Mouse (Mus musculus): ENCODE results near the gene Aph1a.
"Not testable (repeated sequence)": the region's sequence is repeated elsewhere in the genome, so short reads cannot be mapped to it uniquely, and the experiment has no call there.

The Aph1a gene

DNA sequence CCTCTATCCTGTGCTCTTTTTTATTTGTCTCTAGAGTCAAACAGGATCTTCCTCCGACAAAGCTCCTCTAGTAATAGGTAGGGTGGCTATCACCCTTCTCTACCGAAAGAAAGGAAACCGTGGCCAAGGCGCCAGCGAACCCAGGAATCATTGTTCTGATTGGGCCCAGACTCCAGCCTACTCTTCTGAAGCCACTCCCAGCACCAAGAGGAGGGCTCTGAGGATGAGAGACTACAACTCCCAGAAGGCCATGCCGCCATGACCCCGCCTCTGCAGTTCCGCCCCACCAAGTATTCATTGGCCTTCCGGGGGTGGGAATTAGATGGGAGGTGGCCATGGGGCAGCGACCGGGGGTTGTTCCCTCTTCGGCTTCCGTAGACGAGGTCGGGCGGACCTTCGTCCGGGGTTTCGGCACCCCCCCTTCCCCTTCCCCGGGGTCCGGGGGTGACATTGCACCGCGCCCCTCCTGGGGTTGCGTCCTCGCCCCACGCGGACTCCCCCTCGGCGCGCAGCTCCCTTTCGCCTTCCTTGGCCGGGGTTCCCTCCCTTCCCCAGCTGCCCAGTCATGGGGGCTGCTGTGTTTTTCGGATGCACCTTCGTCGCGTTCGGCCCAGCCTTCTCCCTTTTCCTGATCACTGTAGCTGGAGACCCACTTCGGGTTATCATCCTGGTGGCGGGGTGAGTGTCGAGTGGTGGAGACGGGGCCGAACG is at the start of gene Aph1a:
Aph1a (plus strand) TSS at position 364 of the 711 bp plus-strand sequence.
- peak; percentile 86 for DNase-seq (ENCODE audit: low spot score)

DNA sequence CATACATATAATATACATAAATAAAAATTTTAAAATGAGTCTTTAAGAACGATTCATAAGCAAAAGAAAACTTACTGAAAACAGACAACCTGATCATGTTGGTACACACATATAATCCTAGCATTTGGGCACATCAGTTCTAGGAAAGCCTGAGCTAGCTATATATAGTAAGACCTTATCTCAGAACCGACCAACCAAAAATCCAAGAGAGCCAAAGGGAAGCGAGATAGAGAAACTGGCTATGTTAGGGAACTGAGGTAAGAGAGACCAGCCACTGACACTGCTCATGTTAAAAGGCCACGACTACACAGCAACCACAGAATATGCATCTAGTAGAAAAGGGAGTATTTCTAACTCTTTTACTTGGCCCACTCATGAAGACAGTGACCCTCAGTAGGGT is 43.2 kb upstream of the Aph1a start:
- no peak for DNase-seq (ENCODE audit: low spot score)

DNA sequence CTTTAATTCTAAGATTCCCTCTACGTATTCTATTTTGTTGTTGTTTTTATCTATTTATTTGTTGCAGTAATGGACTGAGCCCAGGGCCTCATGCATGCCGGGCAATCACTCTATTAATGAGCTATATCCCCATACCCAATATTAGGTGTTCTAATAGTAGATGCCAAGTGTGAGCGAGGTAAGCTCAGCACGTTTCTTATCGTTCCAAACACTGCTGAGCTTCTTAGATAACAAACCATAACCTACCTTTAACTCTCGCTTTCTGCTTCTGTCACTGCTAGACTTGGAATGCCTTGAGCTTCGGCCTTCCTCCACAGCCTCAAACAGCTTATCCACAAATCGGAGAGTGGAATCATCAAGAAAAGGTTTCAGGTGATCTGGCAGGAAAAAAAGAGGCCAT is 42.5 kb upstream of the Aph1a start:
- DNase-seq (ENCODE audit: low spot score) = no peak

DNA sequence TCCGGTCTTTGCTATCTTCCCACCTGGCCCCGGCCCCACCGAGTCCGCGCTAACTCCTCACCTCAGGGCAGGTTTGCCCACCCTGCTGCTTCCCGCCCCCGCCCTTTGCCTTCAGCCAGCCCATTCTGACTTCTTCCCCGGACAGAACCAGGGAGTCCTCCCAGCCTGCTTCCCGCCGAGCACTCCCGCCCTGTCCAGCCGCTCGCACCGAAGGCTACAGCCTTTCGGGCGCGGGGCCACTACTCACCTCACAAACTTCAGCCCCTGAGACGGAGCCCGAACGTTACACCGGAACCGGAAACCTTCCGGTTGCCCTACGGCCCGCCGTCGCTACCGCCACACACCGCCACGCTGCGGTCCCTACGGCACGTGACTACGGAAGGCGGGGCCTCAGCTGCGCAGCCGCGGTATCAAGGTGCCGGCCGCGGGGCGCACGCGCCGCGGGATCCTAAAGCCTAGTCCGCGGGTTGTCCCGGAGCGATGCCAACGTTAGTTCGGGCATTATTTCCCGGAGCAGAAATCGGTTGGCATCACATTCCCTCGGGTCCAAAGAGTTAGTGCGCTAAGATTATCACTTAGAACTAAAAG is 38.2 kb upstream of the Aph1a start, which contains the start of gene Prpf3:
Prpf3 (minus strand) TSS at position 384 of the 588 bp plus-strand sequence.
- peak; percentile 78 for DNase-seq (ENCODE audit: low spot score)

DNA sequence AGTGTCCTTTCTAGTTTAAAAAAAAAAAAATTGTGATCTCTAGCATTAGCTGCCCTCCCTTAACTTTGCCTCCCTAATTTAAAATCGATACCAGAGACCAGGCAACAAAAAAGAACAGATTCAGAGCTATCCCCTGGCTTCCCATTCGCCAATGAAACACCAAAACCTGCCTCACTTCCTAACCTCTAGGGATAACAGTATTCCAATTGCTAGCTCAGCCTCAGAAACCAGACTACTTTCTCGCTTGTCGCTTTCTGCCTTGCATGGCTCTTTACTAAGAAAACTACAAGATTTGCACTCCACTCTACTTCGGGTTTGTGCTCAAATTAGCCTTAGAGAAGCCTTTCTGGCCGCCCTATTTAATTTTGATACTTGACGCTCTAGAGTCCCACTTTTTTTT is 37.7 kb upstream of the Aph1a start:
- no peak for DNase-seq (ENCODE audit: low spot score)

DNA sequence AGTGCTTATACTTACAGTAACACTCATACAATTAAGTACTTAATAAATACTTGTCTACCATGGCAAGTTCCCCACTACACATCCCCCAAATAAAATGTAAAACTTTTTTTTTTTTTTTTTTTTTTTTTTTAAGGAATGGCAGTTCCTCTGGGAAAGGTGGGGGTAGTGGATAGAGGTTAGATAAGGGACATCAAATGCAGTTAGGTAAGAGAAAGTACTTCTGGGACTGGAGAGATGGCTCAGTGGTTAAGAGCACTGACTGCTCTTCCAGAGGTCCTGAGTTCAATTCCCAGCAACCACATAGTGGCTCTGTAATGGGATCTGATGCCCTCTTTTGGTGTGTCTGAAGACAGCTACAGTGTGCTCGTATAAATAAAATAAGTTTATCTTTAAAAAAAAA is 36.7 kb upstream of the Aph1a start:
- DNase-seq (ENCODE audit: low spot score) = not testable (repeated sequence)

DNA sequence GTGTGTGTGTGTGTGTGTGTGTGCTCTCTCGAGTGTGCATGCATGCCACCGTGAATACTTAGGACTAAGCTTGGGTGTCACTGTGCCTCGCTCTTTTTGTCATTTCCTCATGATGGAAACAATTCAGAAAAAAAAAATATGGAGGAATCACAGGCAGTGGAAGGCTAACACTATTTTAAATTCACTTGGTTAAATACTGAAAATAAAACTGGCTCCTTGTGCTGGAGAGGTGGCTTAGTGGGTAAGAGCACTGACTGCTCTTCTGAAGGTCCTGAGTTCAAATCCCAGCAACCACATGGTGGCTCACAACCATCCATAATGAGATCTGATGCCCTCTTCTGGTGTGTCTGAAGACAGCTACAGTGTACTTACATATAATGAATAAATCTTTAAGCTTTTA is 35.5 kb upstream of the Aph1a start:
- DNase-seq (ENCODE audit: low spot score) = not testable (repeated sequence)

DNA sequence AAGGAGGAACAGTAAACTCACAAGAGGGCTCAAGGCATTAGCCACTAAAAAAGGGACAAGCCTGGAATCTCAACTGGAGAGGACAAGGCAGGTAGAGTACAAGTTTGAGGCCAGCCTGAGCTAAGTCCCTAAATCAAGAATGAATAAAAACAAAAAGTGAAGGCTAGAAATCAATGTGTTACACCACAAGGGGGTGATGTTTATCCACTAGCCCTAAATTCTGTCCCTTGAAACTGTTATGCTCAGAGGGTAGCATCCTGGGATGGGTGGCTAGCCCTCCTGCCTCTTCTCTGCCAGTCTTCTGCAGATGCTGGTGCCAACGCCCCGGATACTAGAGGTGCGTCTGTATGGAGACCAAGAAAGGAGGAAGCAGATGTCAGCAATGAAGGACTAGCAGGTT is 33.4 kb upstream of the Aph1a start:
- no peak for DNase-seq (ENCODE audit: low spot score)

DNA sequence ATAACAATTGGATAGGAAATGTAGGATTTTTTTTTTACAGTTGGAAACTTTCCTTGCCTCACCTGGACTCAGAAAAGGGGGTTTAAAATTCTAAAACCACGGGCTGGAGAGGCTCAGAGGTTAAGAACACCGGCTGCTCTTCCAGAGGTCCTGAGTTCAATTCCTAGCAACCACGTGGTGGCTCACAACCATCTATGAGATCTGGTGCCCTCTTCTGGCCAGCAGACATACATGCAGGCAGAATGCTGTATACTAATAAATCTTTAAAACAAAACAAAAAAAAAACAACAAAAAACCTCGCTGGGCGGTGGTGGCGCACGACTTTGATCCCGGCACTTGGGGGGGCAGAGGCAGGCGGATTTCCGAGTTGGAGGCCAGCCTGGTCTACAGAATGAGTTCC is 32.6 kb upstream of the Aph1a start:
- no peak for DNase-seq (ENCODE audit: low spot score)

DNA sequence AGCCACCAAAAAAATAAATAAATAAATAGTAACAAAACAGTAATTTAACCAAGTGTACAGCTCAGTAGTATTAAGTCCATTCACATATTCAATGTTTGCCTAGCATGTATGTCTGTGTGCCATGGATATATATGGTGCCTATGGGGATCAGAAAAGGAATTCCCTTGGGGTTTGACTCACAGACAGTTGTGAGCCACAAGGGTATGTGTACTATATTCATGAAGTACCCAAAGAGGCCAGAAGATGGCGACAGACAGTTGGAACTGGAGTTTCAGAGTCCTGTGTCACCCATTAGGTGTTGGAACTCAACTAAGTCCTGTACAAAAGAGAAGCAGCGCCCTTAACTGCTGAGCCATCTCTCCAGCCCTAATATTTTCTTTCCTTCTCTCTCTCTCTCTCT is 32.0 kb upstream of the Aph1a start:
- DNase-seq (ENCODE audit: low spot score) = no peak

DNA sequence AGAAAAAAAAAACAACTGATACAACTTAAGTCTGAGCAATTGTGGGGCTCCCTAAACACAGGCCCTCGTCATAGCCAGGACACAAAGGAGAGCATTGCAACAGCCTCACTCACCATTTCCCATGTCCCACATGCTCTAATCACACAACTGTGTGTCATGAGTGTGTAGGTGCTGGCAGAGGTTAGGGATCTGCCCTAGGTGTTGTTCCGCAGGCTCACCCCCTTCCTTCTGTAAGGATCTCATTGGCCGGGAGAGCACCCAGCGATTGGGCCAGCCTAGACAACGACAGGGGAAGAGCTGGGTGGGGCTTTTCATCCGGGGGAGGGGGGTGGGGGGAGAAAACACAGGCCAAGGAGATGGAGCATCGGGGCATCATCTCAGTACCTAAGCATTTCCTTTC is 30.2 kb upstream of the Aph1a start:
- DNase-seq (ENCODE audit: low spot score) = no peak

DNA sequence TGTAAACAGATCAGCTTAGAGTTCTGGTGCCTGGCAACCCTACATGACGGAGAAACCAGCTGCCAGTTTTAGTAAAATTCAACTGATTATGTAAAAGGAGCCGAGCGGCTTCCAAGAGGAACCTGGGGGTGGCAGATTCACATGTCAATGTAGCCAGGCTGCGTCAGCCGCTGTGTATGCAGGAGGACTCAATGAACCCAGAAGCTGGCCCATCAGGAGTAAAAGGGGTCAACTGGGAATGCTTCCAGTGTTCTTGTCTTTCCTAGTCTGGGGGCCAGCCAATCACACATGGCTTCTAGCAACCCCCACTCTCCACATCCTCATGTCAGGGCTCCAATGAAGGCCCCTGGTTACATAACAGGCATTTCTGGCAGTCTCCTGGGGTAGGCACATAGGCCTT is 28.7 kb upstream of the Aph1a start:
- DNase-seq (ENCODE audit: low spot score) = no peak

DNA sequence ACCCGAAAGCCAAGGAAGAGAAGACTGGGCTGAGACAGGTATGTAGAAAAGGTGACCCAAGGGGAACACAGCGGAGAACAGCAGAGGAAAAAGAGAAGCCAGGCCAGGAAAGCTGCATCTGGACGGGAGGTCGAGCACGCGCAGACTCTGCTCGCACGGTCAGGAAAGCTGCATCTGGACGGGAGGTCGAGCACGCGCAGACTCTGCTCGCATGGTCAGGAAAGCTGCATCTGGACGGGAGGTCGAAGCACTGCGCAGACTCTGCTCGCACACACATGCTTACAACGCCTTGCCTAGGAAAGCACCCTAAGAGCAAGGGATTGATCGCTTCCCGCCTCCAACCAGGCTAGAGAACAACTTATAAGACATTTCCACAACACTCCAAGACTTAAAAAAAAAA is 28.2 kb upstream of the Aph1a start:
- no peak for DNase-seq (ENCODE audit: low spot score)

DNA sequence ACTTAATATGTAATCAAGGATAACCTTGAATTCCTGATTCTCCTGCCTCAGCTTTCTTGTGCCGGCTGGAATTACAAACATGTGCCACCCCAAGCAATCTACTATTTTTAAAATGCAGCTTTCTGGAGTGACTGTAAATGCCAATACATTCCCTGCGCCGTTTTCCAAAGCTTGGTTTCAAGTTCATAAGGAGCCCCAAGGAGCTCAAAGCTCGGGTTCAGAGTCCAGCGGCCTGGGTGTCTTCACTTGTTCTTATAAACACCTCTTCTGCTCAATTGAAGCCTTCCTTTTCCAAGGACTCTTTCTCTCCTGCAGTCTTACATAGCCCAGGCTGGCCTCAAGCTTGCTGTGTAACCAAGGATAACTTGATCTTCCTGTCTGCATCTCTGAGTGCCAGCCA is 27.7 kb upstream of the Aph1a start:
- DNase-seq (ENCODE audit: low spot score) = no peak

DNA sequence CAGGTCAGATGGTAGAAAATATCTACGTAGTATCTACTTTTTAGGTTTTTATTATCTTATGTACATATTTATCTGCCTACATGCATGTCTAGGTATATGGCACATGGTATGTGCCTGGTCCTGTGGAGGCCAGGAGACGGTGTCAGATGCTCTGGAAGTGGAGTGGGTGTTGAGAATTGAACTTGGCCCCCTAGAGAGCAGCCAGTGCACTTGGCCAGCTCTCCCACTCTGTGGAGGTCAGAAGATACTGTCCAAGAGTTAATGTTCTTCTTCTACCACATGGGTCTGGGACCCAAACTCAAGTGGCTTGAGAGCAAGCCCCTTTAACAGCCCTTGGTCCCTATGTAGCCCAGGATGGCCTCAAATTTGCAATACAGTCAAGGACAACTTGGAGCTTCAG is 26.4 kb upstream of the Aph1a start:
- DNase-seq (ENCODE audit: low spot score) = no peak

DNA sequence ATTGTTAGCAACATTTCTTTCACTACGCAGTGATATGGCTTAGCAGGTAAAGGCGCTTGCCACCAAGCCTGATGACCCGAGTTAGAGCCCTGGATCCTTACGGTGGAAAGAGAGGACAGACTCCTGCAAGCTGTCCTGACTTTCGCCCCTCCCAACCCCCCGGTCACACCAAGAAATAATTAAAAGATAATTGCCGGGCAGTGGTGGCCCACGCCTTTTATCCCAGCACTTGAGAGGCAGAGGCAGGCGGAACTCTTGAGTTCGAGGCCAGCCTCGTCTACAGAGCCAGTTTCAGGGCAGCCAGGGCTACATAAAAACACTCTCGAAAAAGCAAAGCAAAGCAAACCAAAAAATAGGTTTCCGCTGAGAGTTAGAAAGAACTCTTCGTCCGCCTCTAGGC is 22.8 kb upstream of the Aph1a start:
- DNase-seq (ENCODE audit: low spot score) = no peak

DNA sequence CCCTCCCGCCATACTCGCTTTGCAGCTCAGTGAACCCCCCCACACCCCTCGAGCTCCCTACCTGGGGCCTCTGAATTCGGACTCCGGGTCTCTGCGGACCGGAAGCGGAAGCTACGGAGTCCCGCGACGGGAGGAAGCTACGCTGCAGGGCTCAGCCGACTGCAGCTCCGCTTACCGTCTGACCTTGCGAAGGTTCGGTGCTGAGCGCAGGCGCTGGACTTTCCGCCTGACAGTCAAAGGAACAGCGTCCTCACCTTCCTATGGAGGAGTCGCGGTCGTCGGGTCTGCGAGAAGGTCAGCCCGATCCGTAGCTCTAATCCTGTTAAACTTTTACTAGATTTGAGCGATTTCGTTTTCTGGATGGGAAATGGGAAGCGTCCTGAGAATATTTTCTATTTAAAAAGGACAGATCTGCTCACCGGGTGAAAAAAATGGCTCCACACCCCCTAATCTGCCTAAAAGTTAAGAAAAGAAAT is 22.3 kb upstream of the Aph1a start, which contains the start of gene Mrps21:
Mrps21 (minus strand) TSS at position 128 of the 476 bp plus-strand sequence.
- DNase-seq (ENCODE audit: low spot score) = peak; percentile 43

DNA sequence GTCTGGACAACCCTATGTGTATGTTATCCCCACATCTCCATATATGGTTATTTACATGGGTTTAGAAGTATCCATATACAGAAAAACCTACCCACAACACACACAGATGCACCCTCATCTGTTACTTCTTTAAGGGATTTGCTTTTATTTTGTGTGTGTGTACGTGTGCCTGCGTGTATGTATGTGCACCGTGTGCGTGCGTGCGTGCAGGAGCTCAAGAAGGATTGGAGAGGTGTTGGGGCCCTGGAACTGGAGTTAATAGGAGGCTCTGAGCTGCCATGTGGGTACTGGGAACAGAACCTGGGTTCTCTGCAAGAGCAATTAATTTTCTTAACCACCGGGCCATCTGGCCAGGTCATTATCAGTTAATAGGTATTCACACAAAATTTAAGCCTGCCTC is 21.7 kb upstream of the Aph1a start:
- no peak for DNase-seq (ENCODE audit: low spot score)

DNA sequence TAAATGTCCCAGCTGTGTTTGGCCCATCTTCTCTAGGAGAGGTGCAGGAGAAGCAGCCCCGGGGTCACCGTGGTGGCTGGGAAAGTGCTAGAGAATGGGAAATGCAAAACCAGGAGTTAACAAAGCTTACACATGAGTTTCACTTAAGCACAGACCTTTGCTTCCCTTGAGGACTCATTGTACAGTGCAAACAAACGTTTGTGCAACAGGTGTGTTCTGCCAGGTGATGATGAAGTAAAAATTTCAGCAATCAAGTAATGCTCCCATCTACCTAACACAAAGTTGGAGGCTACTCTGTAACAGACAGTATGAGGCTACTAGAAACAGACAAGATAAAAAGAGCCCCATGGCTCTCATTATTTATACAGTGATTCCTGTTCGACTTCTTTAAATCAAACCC is 14.7 kb upstream of the Aph1a start:
- DNase-seq (ENCODE audit: low spot score) = no peak

DNA sequence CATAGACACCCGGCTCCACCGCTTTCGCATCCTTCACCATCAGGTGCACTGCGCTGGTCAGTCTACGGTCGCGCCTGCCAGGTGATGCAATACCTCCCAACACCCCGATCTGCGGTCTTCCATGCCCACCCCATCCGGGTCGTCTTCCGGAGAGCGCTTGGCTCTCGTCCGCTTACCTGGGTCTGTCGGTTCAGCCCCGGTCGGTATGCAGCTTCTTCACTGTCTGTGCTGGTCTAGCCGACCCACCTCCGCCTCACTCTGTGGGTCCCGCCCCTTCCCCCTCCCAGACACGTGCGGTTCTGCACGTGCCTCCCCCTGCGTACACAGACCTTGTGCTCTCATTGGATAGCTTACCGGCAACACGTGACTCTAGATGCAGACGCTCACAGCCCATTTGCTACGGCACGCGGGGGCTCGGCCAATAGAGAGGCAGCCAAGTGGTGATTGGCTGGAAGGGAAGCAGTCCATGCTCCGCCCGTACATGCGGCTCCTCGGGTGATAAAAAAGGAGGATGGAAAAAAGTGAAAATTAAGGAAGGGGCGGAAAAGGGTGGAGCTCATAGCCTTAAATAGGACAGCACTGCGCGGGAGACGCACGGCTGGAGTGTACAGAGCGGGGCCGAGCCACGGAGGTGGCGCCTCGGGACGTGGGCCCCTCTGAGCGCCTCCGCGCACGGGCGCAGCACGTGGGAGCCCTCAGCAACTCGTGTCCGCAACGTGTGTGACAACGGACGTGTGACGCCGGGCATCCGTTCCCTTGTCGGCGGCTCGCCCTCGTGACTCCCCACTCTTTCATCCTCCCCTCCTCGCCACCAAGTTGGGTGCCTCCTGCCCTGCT is 11.6 kb upstream of the Aph1a start, which contains the start of gene Ciart:
Ciart (minus strand) TSS at position 273 of the 837 bp plus-strand sequence.
- DNase-seq (ENCODE audit: low spot score) = peak; percentile 77

DNA sequence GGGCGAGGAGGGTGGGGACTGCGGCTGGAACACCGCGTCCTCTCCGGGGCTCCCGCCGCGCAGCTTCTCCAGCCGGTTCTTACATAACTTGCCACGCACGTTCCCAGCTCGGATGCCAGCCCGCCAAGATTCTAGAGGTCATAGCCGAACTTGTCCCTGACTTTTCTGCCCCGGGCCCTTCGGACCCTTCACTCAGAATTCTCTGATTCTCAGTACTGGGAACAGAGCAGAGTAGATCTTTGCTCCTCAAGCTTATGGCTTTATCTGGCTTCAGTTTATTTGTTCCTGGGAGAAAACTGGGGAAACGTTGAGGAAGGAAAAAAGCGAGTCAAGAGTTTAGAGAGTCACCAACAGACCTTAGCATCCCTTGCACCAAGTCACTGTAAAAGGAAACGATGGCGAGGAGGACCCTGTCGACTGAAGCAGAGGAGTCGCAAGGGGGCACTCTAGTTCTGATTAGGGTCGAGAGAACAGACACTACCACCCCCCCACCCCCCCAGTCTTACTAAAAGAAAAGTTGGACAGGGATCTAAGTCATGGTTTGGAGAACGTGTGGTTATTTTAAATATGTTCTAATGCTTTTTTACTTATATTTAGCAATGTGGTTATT is 10.8 kb upstream of the Aph1a start:
- no peak for DNase-seq (ENCODE audit: low spot score)

DNA sequence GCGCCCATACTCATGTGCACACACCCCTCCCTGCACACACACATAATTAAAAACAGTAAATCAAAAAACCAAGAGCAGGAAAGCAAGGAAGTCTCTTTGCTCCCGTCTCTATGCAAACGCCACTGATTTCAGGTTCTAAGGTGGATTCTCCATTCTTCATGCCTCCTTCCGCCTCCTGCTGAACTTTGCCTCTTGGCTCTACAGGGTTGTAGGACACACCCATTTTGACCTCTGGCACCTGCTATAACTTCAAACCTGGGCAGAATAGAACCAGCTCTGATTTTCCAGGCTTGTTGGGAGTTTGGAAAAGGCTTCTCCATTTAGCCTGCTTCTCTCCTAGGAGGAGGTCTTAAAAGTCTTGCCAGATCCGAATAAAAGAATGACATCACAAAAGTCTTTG is 9.4 kb upstream of the Aph1a start:
- no peak for DNase-seq (ENCODE audit: low spot score)
